Mouse (Mus musculus) mouse embryonic stem cell (cell line): ENCODE results near the gene Tbc1d9.

ENCODE experiments used
- in situ Hi-C, 2 experiments: fragments of 300-500 bp; cut with MboI; formaldehyde crosslinking; loops; 1 replicate in 1 of 2; 3 replicates in 1 of 2; pipeline ENCODE4 v1.14.3; 2019 to 2020; ENCODE audit warnings: low sequenced_read_pairs in 2 of 2, low pct_unique_long_range_greater_than_20kb in 1 of 2, mixed read lengths in 1 of 2; ENCODE audit not compliant: unreplicated experiment in 1 of 2

The Tbc1d9 gene

DNA sequence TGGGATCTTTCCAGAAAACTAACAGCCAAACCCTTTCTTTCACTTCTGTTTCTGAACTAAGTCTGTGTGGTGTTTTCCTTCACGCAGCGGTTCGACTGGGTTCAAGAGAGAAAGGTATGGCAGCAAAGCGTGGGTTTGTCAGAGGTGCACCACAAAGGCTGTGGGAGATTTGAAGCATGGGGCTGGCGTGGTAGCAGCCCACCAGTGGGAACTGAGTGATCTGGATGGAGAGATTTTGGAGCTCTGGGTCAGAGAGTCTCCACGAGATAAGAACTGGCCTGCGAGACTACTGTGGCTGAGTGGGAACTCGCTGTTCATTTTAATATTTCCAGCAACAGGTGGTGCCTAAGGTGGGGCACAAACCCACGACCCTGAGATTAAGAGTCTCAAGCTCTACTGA is 52.0 kb downstream of the Tbc1d9 start:
- in situ Hi-C loops, result no loop called here

DNA sequence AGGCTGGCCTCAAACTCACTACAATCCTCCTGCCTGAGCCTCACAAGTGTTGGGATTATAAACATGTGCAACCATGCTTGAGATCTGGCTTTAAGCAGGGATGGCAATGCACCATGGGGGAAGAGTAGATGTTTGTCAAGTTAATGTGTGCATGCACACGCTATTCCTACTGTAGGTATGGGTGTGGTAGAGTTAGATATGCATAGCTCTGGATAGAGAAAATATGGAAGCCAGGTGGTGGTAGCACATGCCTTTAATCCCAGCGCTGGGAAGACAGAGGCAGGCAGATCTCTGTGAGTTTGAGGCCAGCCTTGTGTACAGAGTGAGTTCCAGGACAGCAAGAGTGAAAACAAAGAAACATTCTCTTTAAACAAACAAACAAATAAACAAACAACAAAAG is 52.7 kb downstream of the Tbc1d9 start:
- in situ Hi-C loops, result no loop called here

DNA sequence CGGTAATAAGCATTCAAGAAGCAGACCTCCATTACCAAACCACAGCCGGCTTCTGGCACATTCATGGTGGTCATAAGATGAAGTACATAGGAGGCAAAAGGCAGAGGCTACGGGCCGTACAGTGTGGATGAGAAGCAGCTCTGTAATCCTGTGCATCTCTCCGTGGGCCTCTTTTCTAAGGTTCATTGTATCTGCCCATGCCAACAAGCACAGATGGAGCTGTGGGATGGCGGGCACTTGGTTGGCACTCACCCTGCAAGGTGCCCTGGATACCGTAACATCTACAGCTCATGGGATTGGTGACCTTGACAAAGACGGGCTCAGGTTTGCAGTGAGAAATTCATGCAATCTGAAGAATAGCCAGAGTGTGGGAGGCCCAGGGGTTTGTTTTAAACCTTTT is 54.2 kb downstream of the Tbc1d9 start:
- in situ Hi-C loops, result no loop called here

DNA sequence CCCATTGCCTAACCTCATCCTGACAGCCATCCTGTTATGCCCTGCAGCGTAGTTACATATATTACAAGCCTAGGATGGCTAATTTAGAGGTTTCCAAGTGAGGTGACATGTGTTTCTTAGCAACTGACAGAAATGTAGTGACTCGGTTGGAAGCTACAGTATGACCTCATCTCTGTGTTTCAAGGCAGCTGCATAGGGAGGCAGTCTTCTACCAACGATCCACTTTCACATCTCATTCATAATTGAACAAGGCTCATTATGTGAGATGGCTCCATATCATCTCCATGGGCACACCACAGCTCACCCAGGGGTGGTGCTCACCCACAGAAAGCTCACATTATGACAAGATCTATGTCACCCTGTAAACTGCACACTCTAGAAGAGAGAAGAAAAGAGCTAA is 55.6 kb downstream of the Tbc1d9 start:
- in situ Hi-C loops, result no loop called here

DNA sequence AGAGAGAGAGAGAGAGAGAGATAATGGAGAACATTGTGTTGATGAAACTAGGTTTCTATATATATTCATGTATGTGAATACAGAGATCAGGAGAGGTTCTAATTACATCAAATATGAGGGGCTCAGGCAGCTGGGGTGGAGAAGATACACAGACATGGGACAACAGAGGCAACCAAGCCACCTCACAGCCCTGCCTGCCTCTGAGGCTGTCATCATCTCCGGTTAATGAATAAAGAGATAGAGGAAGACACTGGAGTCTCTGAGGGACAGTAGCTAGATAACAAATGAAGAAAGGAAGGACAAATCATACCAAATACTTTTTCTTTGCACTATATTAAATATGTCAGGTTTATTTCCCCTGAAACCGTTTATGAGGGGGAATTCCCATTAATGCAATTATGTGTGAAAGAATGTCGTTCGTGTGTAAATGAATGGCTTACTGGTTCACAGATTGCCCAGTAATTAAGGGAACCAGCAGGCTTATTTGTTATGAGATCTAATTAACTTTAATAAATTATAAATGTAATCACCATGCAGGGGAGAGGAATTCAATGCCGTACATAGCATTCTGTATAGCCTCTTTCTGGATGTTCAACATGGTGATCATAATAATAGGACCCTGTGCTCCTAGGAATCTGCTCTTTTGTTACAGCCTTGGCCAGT is 59.7 kb downstream of the Tbc1d9 start:
- in situ Hi-C loops, result no loop called here

DNA sequence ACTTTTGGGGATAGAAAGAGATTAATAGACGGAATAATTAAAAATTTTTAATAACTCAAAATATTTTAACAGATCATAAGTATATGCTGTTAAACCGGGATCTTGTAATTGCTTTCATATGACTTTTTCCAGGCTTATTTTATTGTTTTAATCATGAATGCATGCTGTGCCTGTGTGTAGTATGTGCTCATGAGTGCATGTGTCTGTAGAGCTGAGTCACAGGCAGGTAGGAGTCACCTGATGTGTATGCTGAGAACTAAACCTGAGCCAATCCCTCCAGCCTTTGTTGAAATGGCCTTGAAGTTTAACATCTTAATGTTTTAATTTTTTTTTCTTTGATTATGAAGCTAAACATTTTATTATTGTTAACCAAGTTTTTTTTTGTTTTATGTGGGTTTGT is 60.4 kb downstream of the Tbc1d9 start:
- in situ Hi-C loops, result no loop called here

DNA sequence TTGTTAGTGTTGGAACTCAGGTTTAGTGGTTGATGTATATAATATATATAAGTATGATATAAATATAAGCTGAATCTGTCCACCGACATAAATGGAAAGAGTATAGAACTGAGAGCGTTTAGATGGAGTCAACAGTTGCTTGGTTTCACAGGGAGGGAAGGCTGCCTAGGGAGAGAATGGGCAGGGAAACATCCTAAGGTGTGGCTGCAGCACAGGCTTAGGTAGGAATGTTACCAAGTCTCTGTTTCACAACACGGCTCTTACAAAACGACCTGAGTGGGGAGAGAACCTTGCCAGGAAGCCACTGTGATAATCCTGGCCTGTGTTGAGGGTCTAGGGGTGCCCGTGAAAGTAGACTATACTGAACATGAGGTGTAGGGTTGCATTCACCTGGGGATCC is 62.2 kb downstream of the Tbc1d9 start:
- in situ Hi-C loops, result no loop called here

DNA sequence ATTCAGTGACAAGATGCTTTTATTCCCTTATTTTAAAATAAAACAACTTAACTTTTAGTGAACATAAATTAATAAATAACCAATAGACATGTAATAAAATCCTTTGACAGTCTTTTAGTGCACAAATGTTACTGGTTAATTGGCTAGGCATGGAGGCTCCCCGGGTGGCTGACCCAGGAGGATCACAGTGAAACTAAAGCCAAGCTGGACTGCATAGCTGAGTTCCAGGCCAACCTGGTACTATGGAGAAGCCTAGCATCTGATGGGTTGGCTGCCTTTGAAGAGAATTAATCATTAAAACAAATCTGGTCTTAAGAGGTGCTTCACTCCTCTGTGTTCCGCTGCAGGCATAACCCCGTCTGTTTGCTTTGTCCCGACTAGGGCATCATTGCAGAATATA is 67.9 kb downstream of the Tbc1d9 start:
- in situ Hi-C loops, result no loop called here

DNA sequence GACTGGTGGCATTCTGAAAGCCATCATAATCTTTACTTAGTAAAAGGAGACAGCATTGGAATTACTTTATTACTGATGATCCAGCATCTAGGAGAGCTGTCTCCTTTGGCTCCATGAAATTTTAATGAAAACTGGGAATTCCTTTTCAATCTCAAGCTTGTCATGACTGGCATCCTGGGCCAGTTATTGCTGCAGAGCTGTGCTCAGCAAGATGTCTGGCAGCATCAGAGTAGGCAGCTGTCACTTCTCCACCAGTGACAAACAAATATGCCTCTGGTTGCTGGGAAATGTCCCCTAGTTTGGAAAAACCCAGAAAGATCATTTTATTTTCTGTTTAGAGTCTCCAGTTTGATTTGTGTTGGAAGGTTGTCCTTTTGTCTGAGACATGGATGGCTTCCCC is 74.2 kb downstream of the Tbc1d9 start:
- in situ Hi-C loops, result no loop called here

DNA sequence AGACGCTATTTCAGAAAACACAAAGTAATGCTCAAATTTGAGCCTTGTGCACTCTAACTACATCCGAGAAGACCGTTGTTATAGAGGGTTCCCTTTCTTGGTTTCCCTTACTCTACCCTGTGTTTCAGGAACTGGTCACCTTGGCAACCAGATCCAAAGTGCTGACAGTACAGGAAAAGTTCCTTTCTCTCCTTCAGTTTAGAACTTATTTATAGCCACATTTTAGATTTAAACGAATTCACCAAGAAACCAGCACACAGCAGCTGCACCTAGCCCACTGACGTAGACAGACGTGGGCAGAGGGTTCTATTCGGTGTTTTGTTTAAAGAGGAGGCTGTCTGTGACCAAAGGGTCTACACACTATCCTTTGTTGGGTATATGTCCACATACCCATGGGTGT is 79.0 kb downstream of the Tbc1d9 start:
- in situ Hi-C loops, result no loop called here

DNA sequence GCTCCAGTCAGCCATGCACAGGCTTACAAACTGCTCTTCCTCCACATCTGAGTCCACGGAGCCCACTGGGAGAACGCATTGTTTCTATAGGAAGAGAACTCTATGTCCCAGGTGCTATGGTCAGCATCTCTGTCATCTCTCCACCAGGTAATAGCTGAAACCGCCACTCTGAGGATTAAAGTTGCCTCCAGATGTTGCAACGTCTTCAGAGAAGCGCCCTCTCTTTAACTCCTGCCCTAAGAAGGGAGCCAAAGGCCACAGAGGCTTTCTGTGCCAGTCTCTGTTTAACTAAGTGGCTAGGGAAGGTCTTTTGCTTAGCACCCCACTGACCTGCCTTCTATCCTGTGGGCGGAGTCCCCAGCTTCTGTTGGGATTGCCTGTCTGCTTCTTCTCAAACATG is 85.7 kb downstream of the Tbc1d9 start:
- in situ Hi-C loops, result no loop called here

DNA sequence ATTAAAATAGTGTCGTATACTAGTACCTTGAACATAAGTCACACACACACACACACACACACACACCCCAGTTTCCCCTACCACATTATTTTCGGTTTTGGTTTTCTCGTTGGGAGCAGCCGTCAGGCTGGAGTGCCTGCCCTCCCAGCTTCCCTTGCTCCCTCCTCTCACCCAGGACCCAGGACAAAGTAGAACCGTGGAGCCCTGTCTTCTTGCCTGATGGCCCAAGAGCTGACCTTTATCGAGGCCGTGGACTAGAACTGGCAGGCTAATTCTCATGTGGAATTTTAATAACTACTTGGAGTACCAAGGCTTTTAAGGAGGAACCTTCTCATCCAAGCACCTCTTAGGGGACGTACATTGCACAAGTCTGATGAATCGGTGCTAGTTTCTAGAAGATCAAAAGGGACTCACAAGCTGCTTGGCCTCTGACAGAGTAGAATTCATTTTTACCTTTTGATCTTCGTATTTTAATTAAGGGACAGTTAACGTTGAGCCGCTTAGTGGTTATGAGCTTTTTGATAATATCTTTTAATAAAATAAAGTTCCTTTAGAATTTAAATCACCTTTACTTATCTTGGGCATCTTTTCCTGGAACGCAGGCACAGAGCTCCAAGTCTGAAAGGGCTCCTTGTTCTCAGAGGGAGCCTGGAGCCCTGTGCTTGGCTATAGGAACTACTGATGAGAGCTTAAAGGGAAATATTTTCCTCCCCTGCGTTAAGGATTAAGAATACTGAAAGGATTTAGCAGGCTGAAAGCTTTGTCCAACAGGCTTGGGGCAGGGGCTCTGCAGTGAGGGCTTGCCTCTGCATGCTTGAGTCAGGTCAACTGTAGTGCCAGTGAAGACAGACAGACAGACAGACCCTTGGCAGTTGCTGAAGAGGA is 86.5 kb downstream of the Tbc1d9 start:
- in situ Hi-C loops, result no loop called here

DNA sequence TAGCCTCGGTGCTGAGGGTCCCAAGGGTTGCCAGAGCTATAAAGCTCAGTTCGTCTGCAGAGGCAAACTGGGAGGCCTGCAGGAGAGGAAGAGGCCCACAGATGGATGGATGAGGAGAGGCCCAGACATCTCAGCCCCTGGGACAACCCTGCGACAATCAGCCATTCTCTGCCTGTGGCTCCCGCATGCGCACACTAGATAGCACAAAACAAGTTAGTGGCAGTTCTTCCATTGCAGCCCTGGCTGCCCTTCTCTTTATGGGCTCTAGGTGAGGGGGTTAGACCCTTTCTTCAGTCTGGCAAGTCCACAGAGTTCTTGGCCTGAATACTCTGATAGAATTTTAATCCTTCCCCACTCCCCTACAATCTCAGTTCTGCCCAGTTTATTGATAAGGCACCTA is 87.6 kb downstream of the Tbc1d9 start:
- in situ Hi-C loops, result no loop called here

DNA sequence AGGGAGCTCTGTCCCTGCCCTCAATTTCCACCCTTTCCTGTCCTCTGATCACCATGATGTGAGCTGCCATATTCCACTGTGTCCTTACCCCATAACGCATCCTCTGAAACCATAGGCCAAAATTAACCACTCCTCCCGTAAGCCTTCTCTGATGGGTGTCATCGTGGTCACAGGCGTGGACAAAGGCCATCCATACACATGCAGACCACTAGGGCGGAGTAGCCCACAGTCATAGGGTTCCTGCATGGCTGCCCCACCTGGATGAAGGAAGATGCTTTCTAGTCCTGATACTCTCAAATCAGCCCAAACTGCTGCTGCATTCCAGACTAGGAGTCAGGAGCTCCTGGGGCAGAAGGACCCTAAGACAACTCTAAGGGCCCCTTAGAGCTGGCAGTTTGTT is 92.5 kb downstream of the Tbc1d9 start:
- in situ Hi-C loops, result no loop called here

DNA sequence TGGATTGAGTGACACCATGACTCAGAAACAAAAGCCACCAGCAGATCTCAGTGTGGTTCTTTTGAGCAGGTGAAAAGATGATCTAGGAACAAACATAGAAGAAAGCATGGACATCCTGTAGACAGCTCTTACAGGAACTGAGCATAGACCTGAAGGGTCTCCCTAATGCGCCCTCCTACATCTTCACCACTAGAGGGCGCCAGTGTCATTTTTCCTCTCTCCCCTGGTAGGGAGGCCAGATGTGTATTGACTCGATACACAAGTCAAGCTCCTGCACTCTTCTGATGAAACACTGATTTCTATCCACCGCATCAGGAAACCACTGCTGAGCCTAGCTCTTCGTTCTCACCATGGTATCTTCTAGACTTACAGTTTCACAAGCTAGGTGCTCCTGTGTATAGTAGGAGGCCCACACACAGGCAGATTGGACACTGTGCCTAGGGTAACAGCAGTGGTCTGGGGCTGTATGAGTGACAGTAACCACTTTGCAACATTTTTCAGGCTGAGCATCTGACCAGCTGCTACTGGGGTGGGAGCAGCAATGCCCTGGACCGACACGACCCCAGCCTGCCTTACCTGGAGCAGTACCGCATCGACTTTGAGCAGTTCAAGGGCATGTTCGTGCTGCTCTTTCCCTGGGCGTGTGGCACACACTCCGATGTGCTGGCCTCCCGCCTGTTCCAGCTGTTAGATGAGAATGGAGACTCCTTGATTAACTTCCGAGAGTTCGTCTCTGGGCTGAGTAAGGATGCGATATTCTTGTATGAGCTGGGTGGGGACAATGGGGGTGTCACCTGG is 95.5 kb downstream of the Tbc1d9 start:
- in situ Hi-C loops, result no loop called here

DNA sequence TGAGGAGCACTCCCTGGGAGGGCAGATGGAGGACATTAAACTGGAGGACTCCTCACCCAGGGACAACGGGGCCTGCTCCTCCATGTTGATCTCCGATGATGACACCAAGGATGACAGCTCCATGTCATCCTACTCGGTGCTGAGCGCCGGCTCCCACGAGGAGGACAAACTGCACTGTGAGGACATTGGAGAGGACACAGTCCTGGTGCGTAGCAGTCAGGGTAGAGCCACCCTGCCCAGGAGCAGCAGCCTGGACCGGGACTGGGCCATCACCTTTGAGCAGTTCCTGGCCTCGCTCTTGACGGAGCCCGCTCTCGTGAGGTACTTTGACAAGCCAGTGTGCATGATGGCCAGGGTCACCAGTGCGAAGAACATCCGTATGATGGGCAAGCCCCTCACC is 106.0 kb downstream of the Tbc1d9 start:
- in situ Hi-C loops, result no loop called here

DNA sequence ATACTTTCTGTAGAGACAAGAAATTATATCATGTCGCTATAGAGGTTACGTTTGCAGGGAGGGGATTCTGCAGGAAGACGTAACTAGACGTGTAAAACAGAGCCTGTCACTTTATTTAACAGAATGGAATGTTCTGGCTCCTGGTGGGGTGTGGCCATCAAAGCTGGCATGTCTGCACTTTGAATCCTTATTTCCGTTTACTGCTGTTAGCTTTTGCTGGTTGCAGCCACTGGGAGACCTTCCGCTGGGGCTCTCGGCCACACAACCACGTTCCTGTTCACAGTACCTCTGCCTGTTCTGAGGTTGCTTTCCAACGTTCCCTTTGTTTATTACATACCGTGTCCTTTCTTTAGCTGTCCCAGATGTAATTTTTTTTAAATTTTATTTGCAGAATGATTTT is 107.3 kb downstream of the Tbc1d9 start:
- in situ Hi-C loops, result no loop called here

DNA sequence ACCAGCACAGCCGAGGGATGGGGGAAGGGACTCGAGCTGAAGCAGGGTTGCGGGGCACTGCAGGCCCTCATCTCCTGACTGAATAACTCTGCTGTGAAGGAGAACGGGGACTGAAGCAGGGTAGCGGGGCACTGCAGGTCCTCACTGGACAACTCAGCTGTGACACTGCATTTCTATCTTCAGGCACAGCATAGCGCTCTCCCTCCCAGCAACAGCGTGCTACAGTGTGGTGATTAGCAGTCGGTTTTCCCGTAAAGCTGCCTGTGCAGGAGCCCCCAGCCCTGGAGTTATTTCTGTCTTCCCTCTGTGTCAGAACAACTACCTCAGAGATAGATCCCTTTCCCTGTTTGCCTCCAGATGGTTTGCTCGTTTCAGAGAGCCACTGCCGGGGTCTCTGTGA is 109.3 kb downstream of the Tbc1d9 start:
- in situ Hi-C loops, result no loop called here

DNA sequence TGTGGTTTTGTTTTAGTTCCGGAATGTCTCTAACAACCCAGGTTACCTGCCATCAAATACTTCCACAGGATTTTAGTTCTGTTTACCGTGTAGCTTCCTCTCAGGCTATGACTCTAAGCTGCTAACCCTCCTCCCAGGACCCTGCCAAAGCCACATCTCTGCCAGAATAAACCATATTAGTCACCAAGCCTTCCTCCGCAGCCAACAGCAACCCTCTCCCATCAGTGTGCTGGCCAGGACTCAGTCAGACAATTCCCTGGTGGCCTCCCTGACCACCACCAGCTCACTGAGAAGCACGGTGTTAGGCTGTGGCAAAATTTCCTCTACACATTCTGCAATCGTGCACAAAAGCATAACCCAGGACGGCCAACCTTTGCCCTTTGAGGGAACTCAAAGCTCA is 113.3 kb downstream of the Tbc1d9 start:
- in situ Hi-C loops, result no loop called here
